Mouse (Mus musculus) liver, embryonic 14.5 days (tissue): ENCODE data around the gene Ubr4.

Experiments
- CTCF ChIP-seq: IDR thresholded peaks from 2 replicates; pipeline ENCODE4 v1.5.1; 2016; ENCODE audit warnings: antibody characterized with exemption, low read depth, control low read depth
- EP300 ChIP-seq: IDR thresholded peaks from 2 replicates; pipeline ENCODE4 v1.6.1; 2016; ENCODE audit warnings: antibody characterized with exemption, low read depth

DNA sequence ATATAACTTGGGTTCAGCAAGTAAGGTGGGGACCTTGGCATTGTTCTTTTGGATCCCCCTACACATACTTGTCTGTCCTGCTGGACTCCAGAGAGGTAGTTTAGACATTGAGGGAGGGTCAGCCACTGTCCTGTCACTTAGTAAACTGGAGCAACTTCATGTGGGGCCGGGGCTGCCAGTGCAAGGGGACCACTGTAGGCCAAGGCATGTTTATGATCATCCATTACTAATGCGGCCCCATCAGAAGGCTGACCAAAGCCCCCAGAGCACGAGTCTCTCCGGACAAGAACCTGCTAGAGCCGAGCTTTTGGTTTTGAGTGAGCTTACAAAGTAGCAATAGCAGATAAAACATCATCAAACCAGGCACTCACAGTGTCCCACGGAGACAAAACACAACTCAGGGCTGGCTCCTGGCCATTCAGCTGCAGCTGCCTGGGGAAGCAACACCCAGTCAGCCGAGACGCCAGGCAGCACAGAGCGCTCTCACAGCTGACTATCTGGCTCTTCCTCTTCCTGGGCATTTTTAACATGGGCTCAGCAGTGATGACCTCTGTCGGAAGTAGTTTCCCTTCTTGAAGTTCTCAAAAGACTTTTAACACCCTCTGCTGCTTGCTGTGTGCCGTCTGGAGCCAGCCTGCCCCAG is 138.1 kb downstream of the Ubr4 start:
- no peak for TF ChIP-seq EP300
- TF ChIP-seq CTCF: no peak
